Mouse (Mus musculus): ENCODE results near the gene Dnah10.

GRCm38 (mm10) chr5:124715135-124715534 is 9.8 kb upstream of the Dnah10 start:
- TF ChIP-seq MYOG (IDR thresholded peaks at IDR 0.05; ENCODE audit: control insufficient read depth, extremely low read depth, insufficient read length) (no peak), CTCF (IDR thresholded peaks at IDR 0.05; ENCODE audit: control insufficient read depth, insufficient read depth, insufficient read length) (no peak)
